Mouse (Mus musculus) mouse embryonic stem cell (cell line): ENCODE results near the gene B4galt1.
"Not testable (repeated sequence)": the region's sequence is repeated elsewhere in the genome, so short reads cannot be mapped to it uniquely, and the experiment has no call there.

Experiments
- in situ Hi-C, 2 experiments: fragments of 300-500 bp; cut with MboI; formaldehyde crosslinking; loops; 1 replicate in 1 of 2; 3 replicates in 1 of 2; pipeline ENCODE4 v1.14.3; 2019 to 2020; ENCODE audit warnings: low sequenced_read_pairs in 2 of 2, low pct_unique_long_range_greater_than_20kb in 1 of 2, mixed read lengths in 1 of 2; ENCODE audit not compliant: unreplicated experiment in 1 of 2

B4galt1 gene

GRCm38 (mm10) chr4:40801908-40802307 is 51.9 kb downstream of the B4galt1 start:
- in situ Hi-C loops: no loop called here

DNA sequence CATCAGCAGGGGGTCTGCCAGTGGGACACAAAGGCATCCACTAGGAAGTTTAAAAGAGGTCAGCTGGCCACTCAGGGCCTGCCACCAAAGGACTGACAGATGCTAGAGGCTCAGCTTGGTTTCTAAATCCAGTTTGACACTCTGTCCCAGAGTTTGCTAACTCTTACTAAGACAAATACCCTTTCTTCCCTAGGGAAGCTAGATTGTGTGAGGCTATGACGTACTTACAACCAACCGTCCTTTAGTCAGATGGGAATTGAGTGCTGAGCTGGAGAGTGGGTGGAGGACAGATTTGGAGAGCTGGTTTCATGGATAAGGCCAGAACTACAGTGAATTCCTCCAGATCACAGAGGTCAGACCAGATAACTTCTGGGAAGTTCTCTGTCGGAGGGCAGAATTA is 52.9 kb downstream of the B4galt1 start:
- in situ Hi-C loops: no loop called here

- in situ Hi-C loops: not testable (repeated sequence)
These were observed 54.8 kb downstream of the B4galt1 start for GRCm38 (mm10) chr4:40798833-40799555.

DNA sequence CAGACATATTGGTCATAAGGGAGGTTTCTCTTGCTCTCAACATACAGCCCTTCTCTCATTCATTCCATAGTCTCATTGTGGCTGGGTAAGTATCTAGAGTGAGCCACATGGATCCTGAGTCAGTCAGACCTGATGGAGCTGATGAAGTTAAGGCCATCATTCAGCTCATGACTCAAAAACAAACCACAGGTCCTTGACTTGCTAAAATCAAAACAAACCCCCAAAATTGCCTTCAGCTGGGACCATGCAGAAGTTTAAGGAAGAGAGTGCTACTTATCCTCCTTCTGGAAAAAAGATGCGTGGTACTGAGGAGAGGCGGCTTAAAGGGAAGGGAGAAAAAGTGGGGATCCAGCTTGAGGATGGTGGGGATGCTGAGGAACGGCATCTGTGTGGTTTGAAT is 58.0 kb downstream of the B4galt1 start:
- in situ Hi-C loops: no loop called here

- in situ Hi-C loops: no loop called here
These were observed 59.5 kb downstream of the B4galt1 start for GRCm38 (mm10) chr4:40794320-40794719.

DNA sequence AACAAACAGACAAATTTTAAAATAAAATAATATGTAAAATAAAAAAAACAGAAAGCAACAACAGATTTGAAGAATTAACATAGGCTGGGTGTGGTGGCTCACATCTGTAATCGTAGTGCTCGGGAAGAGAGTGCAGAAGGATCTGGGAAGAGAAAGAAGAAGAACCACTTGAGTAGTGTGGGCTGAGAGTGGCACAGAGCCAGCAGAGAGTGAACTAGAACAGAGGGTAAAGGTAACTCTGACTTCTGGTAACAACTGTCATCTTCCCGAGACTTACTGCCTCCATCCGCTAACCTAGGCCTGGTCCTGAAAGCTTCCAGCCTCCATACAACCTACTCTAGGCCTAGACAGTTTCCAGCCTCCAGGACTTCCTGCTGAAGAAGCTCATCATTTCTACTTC is 62.6 kb downstream of the B4galt1 start:
- in situ Hi-C loops: no loop called here

DNA sequence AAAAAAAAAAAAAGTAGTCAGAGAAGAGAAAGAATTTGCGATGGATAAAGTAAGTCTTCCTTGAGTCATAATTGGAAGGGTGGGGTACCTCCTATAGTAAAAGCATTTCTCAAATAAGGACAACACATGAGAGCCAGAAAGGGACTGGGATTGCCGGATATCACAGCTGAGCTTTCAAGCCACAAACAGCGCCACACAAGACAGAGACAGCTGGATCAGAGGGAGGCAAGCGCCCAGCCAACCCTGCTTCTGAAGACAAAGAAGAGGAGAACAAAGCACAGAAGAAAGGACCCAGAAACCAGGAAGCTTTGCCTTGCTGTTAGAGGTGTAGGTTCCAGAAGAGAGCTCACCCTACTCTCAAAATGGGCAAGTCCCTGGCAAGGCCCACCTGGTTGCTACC is 67.2 kb downstream of the B4galt1 start:
- in situ Hi-C loops: no loop called here

- in situ Hi-C loops: no loop called here
These were observed 68.1 kb downstream of the B4galt1 start for GRCm38 (mm10) chr4:40785620-40786166.

DNA sequence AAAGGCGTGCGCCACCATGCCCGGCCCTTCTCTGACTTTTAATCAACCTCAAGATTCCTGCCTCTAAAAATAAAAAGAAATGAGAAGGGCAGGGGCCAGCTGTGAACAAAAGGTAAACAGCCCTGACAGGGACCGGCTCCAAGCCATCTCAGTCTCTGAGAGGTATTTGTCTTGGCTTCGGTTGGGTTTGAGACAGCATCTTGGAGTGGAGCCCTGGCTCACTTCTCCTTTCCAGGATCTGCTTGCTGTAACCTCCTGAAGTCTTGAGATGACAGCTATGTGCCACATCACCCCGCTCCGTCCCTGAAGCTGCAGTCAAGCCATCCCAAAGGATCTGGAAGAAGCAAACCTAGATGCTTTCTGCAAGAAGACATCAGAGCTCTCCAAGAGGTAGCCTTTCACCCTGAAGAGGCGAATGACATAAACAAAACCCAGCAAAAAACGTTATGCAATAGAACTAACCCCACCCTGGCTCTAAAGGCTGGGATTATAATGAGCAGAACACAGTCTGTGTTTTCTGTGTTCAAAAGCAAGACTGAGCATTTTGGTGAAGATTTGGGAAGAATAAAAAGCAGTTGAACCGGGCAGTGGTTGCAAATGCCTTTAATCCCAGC is 69.1 kb downstream of the B4galt1 start:
- in situ Hi-C loops: no loop called here

GRCm38 (mm10) chr4:40783049-40783448 is 70.8 kb downstream of the B4galt1 start:
- in situ Hi-C loops: no loop called here

DNA sequence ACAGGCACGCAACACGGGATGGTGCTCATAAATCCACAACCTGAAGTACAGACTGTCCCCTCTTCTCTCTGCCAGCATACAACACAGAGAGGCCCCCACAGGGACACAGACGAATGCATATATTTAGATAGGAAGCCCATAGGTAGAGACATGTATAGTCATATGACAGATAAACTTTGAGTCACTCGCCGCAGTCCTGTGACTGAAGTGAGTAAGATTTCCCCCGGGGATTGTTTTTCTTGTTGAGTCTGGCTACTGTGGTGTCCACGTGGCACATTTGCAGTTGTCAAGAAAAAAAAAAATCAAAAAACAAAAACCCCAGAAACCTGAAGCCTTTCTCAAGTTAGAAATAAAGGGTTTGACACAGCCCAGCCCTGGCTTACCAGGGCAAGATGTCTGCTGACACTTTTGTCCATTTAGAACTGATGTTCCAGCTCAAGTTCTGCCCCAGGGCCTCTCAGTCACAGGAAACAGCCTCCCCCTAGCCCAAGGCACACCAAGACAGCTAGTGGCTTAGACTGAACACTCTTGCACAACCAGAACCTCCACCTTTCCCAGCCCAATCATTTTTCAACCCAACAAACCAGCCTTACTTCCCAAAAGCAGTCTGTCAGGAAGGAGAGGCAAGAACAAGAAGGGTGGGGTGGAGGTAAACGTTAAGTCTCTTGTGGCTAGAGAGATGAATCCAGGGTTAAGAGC is 71.9 kb downstream of the B4galt1 start:
- in situ Hi-C loops: no loop called here

GRCm38 (mm10) chr4:40781143-40781542 is 72.7 kb downstream of the B4galt1 start:
- in situ Hi-C loops: no loop called here

DNA sequence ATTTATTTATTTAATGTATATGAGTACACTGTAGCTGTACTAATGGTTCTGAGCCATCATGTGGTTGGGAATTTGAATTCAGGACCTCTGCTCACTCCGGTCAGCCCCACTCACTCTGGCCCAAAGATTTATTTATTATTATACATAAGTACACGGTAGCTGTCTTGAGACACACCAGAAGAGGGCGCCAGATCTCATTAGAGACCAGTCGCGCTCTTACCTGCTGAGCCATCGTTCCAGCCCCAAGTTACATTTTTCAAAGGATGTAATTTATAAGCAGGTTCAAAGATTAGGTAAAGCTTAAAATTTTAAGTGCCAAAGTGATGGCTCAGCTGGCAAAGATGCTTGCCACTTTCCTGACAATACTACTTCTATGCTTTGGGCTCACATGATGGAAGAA is 75.1 kb downstream of the B4galt1 start:
- in situ Hi-C loops: no loop called here

DNA sequence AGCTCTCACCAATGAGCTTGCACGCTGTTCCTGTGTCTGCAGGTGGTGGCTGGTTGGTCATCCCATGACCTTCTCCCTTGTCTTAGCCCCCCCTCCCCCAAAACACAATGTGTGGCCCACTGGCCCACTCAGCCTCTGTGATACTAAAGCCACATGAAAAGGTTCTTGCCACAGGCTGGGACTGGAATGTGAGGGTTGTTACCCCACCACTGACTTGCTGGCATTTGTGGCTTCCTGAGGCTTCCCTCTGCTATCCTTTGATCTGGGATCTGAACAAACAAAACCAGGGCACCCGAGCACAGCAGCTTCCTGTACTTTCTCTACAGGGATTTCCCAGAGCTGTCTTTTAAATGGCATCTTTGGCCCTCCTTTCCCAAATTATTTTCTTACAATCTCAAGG is 76.7 kb downstream of the B4galt1 start:
- in situ Hi-C loops: no loop called here

DNA sequence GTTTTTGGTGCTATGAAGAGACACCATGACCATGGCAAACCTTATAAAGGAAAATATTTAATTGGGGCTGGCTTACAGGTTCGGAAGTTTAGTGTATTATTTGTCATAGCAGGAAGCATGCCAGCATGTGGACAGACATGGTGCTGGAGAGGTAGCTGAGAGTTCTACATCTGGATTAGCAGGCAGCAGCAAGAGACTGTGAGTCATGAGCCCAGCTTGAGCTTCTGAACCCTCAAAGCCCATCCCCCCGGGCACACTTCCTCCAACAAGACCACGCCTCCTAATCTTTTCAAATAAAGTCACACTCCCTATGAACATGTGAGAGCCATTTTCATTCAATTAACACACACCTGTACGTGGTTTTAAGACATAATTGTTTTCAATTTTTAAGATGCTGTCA is 77.4 kb downstream of the B4galt1 start:
- in situ Hi-C loops: no loop called here

DNA sequence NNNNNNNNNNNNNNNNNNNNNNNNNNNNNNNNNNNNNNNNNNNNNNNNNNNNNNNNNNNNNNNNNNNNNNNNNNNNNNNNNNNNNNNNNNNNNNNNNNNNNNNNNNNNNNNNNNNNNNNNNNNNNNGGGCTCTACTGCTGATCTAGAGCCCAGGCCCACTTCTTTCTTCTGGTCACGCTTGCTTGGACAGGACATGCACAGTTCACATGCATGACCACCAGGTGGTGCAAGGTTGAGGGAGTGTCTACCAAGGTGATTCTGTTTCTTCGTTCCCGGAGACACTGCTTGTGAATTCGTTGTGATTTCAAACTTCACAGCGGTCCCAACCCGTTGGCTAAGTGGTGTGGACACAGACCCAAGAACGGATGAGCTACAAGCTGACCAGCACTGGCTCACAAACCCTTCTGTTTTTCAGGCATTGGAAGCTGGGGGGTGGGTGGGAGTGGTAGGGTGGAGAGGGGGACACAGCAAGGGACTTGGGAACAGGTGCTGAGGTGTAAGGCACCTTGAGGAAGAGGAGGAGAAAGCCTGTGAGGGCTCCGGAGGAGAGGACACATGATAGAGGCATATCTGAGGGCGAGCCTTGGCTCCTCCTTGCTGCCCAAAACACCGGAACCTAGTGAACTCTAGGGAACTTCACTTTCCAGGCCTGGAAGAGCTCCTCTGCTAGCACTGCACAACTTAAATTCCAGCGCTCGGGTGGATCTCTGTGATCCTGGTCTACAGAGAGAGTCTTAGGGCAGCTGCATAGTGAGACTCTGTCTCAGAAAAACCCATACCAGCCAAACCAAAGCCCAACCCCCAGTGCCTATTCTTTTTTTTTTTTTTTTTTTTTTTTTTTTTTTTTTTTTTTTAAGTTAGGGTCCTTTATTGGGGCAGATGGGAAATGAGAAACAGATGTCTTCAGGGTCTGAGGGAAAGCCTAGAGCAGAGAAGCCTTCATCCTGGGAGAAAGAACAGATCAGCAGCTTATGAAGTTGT is 79.2 kb downstream of the B4galt1 start:
- in situ Hi-C loops: loop anchor here (5.0 kb wide), 1 partner anchor 133 kb away; no protein-coding TSS in a partner anchor

- in situ Hi-C loops: no loop called here
These were observed 93.9 kb downstream of the B4galt1 start for GRCm38 (mm10) chr4:40759876-40760275.

DNA sequence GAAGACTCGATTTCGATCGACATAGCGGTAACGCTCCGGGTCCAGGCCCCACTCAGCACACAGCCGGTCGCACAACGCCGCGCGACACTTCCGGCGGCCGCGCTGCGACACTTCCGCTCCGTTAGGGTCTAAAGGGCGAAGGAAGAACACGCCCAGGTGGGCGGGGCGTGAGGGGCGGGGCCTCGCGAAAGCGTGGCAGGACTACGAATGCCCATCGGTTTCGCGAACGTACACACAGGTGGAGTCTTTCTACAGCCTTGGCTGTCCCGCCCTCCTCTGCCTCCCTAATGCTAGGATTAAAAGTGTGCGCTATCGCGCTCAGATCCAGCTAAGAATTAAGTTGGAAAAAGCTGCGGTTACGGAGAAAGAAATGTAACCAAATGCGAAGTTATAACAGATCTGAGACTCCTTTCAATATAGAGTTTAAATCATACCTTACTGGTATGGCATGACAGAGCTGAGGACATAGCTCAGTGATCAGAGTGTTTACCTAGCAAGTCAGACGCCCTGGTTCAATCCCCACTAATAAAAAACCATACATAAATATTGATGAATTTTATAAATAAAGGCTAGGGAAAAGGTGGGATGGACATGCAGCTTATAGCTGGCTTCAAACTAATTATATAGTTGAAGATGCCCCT is 95.9 kb downstream of the B4galt1 start, which contains the start of gene Smu1:
Gene Smu1 (minus strand): TSS at position 144 of the 641 bp plus-strand sequence.
- in situ Hi-C loops: no loop called here
